Mouse (Mus musculus): ENCODE results near the gene Mthfd1. TPM values are rescaled to one million over a fixed set of nuclear protein-coding genes. Genes with fewer than 3 reads are reported as not detected.

Mthfd1 gene
- total and polyA plus RNA-seq, 2 experiments from 2014 or later, result 31.3 to 33.1 TPM

GRCm38 (mm10) chr12:76253090-76253489 lies 2.0 kb upstream of the Mthfd1 start:
- Histone ChIP-seq H3K9ac (replicated peaks; ENCODE audit: low read length) (no peak overlapping the region), H3K36me3 (ENCODE audit: insufficient read depth, low read length) (no peaks in the 10 kb centered on the region), H3K27ac (no peak overlapping the region), H3K9me3 (ENCODE audit: low read length) (no peaks in the 10 kb centered on the region), H3K4me2 (ENCODE audit: low read depth, low read length) (no peak overlapping the region), H3K4me3 (ENCODE audit: low read length) (no peak overlapping the region), H3K27me3 (ENCODE audit: insufficient read depth, low read length) (no peaks in the 10 kb centered on the region), H3K4me1 (ENCODE audit: insufficient read depth, low read length) (peaks cover 12% of the 10 kb centered on the region)
- TF ChIP-seq CTCF (IDR thresholded peaks at IDR 0.05; ENCODE audit: low read depth), result no peak
- ATAC-seq, result no peak
- WGBS, result 76% methylated on average over 1 of the region's 1 CpGs
- DNase-seq (ENCODE audit: low spot score), result no peak

GRCm38 (mm10) chr12:76253591-76253990 lies 1.5 kb upstream of the Mthfd1 start:
- Histone ChIP-seq H3K4me3 (ENCODE audit: low read length) (no peak overlapping the region), H3K27me3 (ENCODE audit: insufficient read depth, low read length) (no peaks in the 10 kb centered on the region), H3K9ac (replicated peaks; ENCODE audit: low read length) (no peak overlapping the region), H3K36me3 (ENCODE audit: insufficient read depth, low read length) (no peaks in the 10 kb centered on the region), H3K9me3 (ENCODE audit: low read length) (no peaks in the 10 kb centered on the region), H3K4me1 (ENCODE audit: insufficient read depth, low read length) (peaks cover 12% of the 10 kb centered on the region), H3K4me2 (ENCODE audit: low read depth, low read length) (no peak overlapping the region), H3K27ac (no peak overlapping the region; the same call in 1 of the 2 replicates)
- 86% methylated on average over 2 of the region's 2 CpGs for WGBS
- DNase-seq (ENCODE audit: low spot score) (no peak), ATAC-seq (no peak)
- TF ChIP-seq CTCF (IDR thresholded peaks at IDR 0.05; ENCODE audit: low read depth), result no peak

GRCm38 (mm10) chr12:76253991-76254390 lies 1.1 kb upstream of the Mthfd1 start:
- no peak for DNase-seq (ENCODE audit: low spot score)
- no peak for ATAC-seq
- no peak overlapping the region for H3K9ac ChIP-seq (replicated peaks; ENCODE audit: low read length)

GRCm38 (mm10) chr12:76255499-76255875 lies 389 bp downstream of the Mthfd1 start:
- WGBS, result 0% methylated on average over 11 of the region's 11 CpGs
- Histone ChIP-seq H3K4me3 (ENCODE audit: low read length) (peak overlapping the region; percentile 66), H3K27me3 (ENCODE audit: insufficient read depth, low read length) (no peaks in the 10 kb centered on the region), H3K4me1 (ENCODE audit: insufficient read depth, low read length) (peaks cover 12% of the 10 kb centered on the region), H3K27ac (peak overlapping the region; percentile 94), H3K9ac (replicated peaks; ENCODE audit: low read length) (peak overlapping the region; percentile 69), H3K36me3 (ENCODE audit: insufficient read depth, low read length) (no peaks in the 10 kb centered on the region), H3K4me2 (ENCODE audit: low read depth, low read length) (peak overlapping the region; percentile 76), H3K9me3 (ENCODE audit: low read length) (no peaks in the 10 kb centered on the region)
- peak; percentile 11; the same call in 1 of the 2 replicates for TF ChIP-seq CTCF (IDR thresholded peaks at IDR 0.05; ENCODE audit: low read depth)
- DNase-seq (ENCODE audit: low spot score) (no peak), ATAC-seq (no peak)

More at GRCm38 (mm10) chr12:76253991-76254390, 1.1 kb upstream of the Mthfd1 start:
- peaks cover 12% of the 10 kb centered on the region for H3K4me1 ChIP-seq (ENCODE audit: insufficient read depth, low read length)
- no peaks in the 10 kb centered on the region for H3K9me3 ChIP-seq (ENCODE audit: low read length)
- TF ChIP-seq CTCF (IDR thresholded peaks at IDR 0.05; ENCODE audit: low read depth), result no peak
- H3K4me3 ChIP-seq (ENCODE audit: low read length), result no peak overlapping the region
- no peaks in the 10 kb centered on the region for H3K27me3 ChIP-seq (ENCODE audit: insufficient read depth, low read length)
- H3K4me2 ChIP-seq (ENCODE audit: low read depth, low read length), result peak overlapping the region; percentile 76
- H3K27ac ChIP-seq, result peak overlapping the region; percentile 94
- H3K36me3 ChIP-seq (ENCODE audit: insufficient read depth, low read length), result no peaks in the 10 kb centered on the region
- 73% methylated on average over 8 of the region's 8 CpGs for WGBS

GRCm38 (mm10) chr12:76256114-76256843 lies 1.2 kb downstream of the Mthfd1 start:
- Histone ChIP-seq H3K27ac (no peak overlapping the region), H3K27me3 (ENCODE audit: insufficient read depth, low read length) (no peaks in the 10 kb centered on the region), H3K36me3 (ENCODE audit: insufficient read depth, low read length) (no peaks in the 10 kb centered on the region), H3K4me1 (ENCODE audit: insufficient read depth, low read length) (peaks cover 12% of the 10 kb centered on the region), H3K9ac (replicated peaks; ENCODE audit: low read length) (peak overlapping the region; percentile 69), H3K9me3 (ENCODE audit: low read length) (no peaks in the 10 kb centered on the region), H3K4me2 (ENCODE audit: low read depth, low read length) (peak overlapping the region; percentile 76), H3K4me3 (ENCODE audit: low read length) (peak overlapping the region; percentile 66)
- WGBS, result 9% methylated on average over 17 of the region's 17 CpGs
- ATAC-seq, result no peak
- TF ChIP-seq CTCF (IDR thresholded peaks at IDR 0.05; ENCODE audit: low read depth), result no peak
- DNase-seq (ENCODE audit: low spot score), result no peak

GRCm38 (mm10) chr12:76260673-76261072 lies 5.6 kb downstream of the Mthfd1 start:
- no peak overlapping the region for H3K4me3 ChIP-seq (ENCODE audit: low read length)
- H3K27me3 ChIP-seq (ENCODE audit: insufficient read depth, low read length), result no peaks in the 10 kb centered on the region
- H3K9me3 ChIP-seq (ENCODE audit: low read length), result no peaks in the 10 kb centered on the region
- ATAC-seq (no peak), DNase-seq (ENCODE audit: low spot score) (no peak)
- whole genome bisulfite sequencing, result 93% methylated on average over 3 of the region's 3 CpGs
- H3K9ac ChIP-seq (replicated peaks; ENCODE audit: low read length), result no peak overlapping the region
- H3K4me2 ChIP-seq (ENCODE audit: low read depth, low read length), result no peak overlapping the region
- no peak for TF ChIP-seq CTCF (IDR thresholded peaks at IDR 0.05; ENCODE audit: low read depth)
- no peak overlapping the region for H3K27ac ChIP-seq
- peaks cover 8% of the 10 kb centered on the region for H3K4me1 ChIP-seq (ENCODE audit: insufficient read depth, low read length)
- H3K36me3 ChIP-seq (ENCODE audit: insufficient read depth, low read length), result no peaks in the 10 kb centered on the region

GRCm38 (mm10) chr12:76261556-76261955 lies 6.5 kb downstream of the Mthfd1 start:
- Histone ChIP-seq H3K36me3 (ENCODE audit: insufficient read depth, low read length) (no peaks in the 10 kb centered on the region), H3K9ac (replicated peaks; ENCODE audit: low read length) (no peak overlapping the region), H3K4me1 (ENCODE audit: insufficient read depth, low read length) (peaks cover under 1% of the 10 kb centered on the region; the same call in 1 of the 2 replicates), H3K4me3 (ENCODE audit: low read length) (no peak overlapping the region), H3K27ac (no peak overlapping the region), H3K9me3 (ENCODE audit: low read length) (no peaks in the 10 kb centered on the region), H3K4me2 (ENCODE audit: low read depth, low read length) (no peak overlapping the region), H3K27me3 (ENCODE audit: insufficient read depth, low read length) (no peaks in the 10 kb centered on the region)
- DNase-seq (ENCODE audit: low spot score) (no peak), ATAC-seq (no peak)
- no peak for TF ChIP-seq CTCF (IDR thresholded peaks at IDR 0.05; ENCODE audit: low read depth)
- WGBS, result 91% methylated on average over 4 of the region's 4 CpGs
